Mouse (Mus musculus) embryo, embryonic 11 days (tissue): Measurements from ENCODE around the gene Trim13.
A peak's percentile ranks its signal among the peaks of the same experiment; 100 is the strongest.

Experiments
- DNase-seq: peaks from one replicate; pipeline ENCODE4 v3.0.0-alpha.2; 2015

Gene Trim13

DNA sequence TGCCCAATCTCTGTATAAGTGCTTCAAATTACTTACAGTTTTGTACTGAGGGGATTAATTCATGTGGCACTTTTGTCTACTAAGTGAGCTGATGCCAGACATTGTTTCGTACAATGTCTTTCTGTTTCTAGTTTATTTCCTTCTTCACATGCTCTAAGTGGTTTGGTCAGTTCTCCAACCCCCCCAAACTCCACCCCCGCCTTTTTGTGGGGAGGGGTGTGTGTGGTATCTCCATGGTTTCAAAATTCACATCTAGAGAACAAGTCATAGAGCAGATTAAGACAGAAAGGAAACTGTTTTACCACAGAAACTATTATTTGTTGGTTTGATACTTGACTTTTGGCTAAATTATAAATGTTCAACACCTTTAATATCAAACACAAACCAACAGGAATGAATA is 22.3 kb downstream of the Trim13 start:
- no peak for DNase-seq

DNA sequence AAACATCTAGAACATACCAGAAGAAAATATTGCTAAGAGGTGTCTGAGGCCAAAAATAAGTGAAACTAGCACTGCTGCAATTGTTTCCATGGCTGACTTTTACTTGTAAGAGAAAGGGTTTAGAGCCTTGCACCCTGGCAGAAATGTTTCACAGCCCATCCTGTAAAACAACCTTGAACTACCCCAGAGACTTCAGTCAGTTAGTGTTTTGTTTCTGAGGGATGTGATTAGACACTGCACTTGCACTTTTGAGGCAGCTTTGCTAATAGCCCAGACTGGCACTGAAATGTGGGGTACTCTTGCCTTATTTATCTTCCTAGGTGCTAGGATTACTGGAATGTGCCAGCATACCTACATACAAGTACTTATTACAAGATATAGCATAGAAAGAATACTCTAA is 37.9 kb downstream of the Trim13 start:
- DNase-seq: no peak

DNA sequence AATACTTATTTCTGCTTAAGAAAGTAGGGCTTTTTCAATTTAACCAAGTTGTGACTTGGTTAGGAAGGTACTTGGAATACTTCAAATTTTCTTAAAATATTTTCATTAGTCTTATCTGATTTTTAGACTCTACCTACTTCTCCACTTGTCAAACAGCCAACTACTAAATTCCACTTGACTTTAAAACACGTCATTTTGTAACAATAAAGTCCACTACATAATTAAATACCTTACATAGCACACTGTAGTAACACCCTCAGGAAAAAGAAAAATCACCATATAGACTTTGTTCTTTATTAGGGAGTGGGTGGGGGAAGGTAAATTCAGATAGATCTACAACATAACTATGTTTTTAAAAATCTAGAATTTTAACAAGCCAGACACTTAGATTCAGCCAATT is 44.6 kb downstream of the Trim13 start:
- no peak for DNase-seq

DNA sequence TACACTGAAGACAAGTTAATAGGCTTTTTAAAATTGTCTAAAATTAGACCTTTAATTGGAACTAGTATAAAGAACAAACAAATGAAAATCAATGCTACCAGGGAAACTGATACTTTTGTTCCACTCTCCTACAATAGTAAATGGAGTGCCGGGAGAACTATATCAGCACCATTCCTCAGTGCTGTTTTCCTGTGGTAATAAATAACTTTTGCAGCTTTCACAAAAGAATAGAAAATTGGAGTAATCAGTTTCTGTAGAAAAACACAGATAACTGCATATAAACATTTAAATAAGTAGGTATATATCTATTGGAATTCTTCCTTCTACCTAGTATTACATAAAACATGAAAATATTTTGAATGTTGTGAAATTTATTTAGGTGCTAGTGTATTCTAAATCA is 47.5 kb downstream of the Trim13 start:
- no peak for DNase-seq

DNA sequence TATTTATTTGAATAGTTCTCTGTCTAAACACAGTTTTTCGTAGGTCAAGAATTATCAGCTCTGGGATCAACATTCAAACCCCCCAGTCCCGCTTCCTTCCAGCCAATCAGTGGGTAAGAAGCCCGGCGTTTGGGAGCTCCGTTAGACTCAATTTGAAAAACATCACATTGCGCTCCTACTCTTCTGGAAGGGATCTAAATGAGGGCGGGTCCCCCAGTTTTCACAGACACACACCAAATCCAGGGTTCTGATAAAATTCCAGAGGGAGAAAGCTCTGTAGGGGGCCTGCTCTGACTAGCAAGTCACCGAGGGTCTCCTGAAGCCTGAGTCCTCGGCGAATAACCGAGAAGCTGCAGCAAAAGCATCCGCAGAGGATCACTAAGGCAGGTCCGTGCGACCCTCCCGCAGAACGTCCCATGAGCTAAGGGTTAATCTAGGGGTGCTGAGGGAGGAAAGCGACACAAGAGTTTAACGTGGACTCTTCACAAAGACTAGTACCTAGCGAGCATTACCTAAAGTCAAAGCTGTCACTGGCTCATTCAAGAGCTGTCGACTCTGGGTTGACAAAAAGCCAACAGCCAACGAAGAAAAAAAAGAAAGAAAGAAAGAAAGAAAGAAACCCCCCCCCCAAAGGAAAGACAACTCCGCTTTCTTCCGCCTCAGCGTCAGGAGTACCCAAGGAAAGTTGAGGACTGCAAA is 49.3 kb downstream of the Trim13 start:
- DNase-seq: peak; percentile 76

DNA sequence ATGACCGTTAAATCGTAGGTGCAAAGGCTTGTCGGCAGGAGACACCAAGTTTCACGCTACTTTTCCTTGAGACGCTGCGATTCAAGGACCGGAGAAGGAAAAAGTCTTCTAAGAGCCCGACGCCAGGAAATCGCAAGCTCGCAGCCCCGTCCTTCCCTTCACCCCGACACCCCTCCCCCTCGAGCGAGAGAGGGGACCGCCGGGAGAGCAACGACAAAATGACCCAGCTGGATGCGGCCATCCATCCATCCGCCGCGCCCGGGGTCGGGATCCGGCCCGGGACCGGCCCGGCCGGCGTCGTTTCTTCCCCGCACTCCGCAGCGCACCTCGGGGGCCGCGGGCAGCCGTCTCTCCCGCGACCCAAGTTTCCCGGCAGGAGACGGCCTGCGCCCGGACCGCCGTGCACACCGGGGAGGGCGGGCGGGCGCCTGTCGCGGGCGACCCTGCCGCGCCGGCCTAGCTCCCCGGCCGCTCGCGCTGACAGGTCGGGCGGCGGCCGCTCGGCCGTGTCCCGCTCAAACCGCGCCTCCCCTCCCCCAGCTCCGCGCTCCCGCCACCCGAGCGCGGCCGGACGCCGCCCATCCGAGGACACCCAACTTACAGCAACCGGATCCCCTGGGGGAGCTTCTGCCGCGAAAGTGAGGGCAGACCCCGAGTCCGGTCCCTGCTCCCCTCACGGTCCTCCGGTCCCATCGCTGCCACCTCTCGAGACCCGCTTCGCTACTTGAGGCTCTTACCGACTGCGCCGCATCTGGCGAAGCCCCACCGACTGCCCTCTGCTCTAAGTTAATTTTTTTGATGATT is 50.0 kb downstream of the Trim13 start:
- peak; percentile 75 for DNase-seq

DNA sequence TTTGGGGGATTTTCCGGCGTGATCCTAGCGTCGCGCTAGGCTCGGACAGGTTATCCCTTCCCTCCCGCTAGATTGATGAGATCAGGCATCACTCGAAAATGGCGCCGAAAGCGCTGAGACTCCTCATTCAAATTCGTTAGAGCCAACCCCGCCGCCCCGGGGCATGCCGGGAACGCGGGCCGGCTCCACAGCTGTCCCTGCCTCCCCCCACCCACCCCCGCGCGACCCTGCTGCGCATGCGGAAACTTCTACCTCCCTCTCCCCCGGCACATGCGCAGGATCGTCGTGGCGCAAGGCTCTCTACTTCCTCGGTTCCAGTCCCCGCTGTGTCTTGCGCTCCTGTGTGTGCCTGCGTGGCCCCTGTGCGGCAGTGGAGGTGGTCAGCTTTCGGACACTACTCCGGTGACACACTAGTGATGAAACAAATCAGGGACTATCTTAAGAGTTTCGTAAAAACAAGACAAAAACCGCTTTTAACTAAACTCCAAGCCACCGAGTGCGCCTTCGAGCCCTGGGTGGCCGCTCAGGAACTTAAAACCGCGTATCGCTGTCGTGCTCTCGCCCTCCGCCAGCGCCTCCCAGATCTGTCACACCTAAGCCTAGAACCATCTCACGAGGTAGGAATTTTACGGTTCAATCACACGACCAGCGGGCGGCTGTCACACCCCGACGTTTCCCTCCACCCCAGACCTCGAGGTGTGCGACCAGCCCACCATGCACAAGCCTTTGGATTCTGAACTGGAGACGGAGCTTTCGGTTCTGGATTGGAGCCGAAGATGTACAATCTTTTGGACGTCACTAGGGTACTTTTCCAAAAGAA is 50.8 kb downstream of the Trim13 start:
- DNase-seq: peak; percentile 99

DNA sequence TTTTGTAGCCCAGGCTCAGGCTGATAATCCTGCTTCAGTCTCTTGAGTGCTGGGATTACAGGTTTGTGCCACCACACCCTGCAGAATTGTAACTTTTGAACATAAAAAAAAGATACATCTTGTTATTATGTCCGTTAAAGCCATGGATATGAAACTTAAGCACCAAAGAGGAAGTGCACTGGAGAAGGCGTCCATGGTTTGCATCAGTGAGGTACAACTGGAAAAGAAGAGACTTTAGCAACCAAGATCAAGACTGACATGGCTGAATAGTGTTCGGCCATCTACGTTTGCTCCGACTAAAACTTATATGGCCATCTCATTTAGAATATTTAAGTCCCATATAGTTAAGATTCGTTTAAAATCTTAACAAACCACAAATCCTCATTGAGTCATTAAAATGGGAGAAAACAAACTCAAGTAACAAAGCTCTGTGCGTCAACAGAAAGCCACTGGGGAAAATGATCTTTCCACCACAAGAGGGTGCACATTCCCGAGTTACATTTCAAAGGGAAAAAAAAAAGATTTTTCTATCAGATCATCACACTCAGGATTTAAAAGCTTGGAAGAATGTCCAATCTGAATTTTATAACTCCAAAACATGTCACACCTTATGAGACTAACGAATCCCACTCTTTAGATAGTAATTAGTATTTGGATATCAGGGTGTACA is 52.4 kb downstream of the Trim13 start:
- peak; percentile 62 for DNase-seq
